Mouse (Mus musculus): ENCODE measurements at regions not wholly inside any gene's neighbourhood (a gene's known extent, or its start where the extent isn't known, plus 50 kb on each side); places are given as distances from the start of the nearest gene placed in this dataset.

DNA sequence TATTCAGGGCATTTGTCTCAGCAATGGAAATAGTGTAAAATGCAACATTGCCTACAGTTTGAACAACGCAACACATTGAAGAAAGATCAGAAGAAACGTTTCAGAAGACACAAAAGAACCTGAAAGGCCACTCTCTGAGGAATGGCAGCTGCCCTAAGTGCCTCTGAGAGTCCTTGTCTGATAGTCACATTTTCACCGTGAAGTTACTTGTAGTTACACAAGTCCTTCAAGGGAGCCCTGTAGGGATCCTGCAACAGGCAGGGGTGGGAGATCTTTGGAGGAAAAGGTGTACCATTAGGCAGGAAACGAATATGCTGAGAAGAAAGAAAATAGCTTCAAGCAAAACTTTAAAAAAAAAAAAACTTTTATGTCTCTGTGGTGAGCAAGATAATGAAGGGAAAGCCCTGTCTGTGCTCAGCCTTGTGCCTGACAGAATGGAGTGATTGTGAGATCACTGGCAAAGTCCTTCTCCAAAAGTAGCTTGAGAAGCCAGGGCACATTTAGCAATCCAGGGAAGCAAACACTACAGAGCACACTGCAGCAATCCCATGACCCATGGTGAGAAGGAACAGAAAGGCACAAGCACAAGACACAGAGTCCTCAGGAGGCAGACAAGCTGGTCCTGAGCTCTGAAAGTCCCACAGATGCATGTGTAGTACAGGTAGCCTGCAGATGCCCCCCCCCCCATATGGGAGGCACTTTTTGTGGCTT is 112.3 kb upstream of the Tnfaip3 start:
- no peak for DNase-seq

DNA sequence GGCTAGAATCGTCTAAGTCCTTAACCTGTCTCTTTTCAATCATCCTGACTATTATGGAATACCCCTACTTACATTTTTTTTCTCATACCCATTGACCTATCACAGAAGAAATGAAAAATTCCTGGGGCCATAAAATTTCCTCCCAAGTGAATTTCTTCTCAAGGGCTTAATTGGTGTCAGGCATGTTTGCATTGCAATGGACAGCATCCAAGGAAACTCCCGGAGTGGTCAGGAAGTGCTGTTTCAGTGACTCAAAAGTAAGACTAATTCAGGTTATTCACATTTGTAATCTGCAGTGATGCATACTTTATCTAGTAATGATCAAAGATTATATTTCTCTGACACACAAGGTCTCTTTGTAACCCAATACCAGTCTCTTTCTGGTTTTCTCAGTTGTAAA is 111.5 kb upstream of the Tnfaip3 start:
- no peak for DNase-seq

DNA sequence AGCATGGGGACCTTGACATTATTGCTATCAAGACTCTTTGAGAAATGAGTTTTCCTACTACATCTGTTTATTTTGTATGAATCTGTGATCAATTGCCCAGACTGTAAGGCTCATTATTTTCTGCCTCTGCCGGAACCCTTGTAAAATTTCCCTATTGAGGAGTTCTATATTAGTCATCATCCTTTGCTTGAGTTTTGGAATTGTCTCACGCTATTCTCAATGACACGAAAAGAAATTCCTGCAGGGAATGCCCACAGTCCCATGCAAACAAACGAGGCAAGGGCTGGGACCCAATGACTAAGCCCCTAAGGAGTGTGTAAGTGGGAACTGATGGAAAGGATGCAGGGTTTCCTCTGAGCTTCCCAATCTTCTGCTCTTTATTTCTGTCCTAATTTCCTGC is 111.0 kb upstream of the Tnfaip3 start:
- DNase-seq, result no peak

DNA sequence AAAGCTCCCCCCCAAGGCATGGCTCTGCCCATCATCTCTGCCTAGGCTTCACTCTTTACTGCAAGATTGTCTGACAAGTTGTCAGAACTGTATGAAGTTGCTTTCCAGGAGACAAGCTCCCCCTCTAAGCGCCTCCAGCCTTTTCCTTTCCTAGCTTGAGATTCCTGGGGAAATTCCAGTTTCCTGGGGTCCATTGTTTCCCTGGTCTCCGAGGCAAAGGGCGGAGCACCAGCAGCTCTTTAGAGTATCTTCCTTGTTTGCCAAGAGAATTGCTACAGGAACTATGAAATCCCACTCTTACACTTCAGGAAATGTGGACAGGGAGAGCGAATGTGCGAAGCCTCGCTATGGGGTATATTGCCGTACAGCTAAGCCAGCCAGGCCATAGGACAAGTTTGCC is 108.2 kb upstream of the Tnfaip3 start:
- no peak for DNase-seq

DNA sequence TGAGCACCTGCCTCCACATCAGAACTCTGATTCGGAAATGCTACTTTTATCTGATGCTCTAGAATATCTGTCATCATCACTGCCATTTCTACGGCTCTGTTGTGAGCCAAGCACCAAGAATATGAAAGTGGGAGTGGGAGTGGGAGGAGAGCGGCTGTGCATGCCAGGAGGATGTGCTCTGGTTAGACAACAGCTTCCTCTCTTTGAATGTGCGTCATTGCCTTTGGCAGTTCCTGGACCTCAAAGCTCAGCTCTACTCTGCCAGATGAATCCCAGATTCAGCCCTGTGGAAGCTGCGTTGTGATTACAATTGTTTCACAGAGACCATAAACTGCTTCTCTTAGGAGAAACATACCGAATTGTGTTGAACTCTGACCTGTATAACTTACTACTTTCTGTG is 106.8 kb upstream of the Tnfaip3 start:
- no peak for DNase-seq

DNA sequence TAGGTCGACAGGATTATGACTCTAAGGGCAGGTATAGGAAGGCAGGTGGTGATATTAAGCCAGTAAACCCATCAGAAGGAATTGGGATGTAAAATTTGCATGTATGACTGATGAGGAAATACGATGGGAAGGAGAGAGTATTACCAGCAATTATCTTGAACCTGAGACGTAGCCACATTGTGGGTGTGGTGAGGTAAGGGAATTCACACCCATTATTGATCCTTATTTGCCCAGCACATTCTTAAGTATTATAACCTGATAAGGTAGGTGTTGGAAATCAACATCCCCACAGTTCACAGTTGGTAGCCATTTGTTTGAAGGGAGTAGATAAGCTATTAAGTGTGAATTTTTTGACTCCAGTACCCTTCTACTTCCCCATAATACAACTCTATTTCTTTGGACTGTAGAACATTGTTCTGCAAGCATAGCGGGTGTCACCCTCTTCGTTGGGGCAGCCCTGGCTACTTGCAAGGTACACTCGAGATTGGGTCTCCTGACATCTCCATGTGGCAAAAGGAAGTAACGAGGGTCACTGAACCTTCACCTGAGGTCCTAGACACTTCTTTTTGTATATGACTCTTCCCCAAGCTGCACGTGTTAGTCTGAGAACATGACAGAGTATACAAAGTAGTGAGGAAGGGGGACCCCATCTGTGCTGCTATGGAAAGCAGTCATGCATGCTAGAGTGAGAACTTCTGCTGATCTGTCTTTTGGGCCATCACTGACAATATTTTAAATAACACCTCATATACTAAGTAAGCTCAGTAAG is 104.0 kb upstream of the Tnfaip3 start:
- DNase-seq, result no peak

DNA sequence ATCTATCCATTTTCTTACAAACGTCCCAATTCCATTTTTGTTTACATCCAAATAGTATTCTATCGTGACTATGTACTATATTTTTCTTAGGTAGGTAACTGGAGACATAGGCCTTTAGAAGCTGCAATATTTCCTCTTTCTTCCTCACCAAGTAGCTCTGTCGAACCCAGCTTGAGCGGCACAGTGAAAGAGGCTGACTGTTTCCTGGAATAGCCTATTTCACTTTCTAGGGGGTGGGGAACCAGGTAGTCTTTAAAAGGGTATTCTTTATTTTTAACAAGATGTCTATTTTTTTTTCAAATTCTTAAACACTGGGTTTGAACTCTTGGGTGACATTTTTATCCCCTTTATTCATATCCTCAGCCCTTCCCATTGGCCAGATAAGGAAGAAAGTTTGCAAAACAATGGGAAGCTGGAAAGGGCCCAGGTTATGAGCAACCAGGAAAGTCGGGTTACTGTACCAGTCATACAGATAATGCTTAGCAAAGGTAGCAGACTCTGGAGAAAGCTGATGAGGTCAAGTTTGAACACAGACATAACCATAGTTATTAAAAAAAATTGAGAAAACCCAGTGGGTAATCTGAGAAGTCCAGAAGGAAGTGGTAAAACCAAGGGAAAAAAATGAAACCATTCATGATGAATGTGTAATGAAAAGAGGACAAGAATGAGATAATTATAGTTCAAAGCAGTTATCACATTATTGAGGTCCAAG is 103.3 kb upstream of the Tnfaip3 start:
- no peak for DNase-seq

DNA sequence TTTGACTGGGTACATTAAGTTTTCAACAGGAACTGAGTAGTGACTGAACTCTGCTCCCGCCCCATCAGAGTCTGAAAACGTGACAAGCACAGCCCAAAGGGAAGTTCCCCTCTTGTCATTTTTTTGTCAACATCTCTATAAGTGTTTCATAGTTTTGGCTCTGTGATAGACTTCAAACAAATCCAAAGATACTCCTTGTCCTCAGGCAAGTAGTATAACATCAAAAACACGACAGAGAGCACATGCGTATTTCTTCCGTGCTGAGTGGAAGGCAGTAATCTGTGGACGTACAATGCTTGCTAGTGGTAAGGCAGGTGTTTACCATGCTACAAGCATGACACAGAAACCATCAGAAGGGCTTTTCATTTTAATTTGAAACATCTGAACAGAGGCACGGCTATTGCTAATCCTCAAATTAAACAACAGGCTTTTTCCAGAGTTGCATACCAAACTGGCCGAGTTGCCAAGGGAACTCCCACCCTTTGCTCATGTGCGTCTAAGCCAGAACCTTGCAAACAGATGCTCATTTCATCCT is 101.7 kb upstream of the Tnfaip3 start:
- no peak for DNase-seq

DNA sequence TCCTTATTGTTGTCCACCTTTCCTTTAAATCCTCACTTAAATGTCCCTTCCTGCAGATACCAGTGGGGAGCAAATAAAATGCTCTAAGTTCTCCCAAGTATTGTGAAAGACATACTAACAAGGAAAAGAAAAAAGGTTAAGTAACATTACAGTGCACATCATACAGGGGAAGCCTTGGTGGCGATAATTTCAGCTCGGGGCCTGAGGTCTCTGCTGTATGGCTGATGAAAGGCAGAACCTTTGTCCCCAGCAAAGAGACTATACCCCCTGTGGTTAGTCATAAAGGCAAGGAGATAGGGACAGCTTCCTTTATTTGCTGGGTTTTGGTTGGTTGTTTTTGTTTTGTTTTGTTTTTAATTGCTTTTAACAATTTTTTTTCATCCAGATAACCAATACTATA is 97.0 kb upstream of the Tnfaip3 start:
- DNase-seq, result no peak

DNA sequence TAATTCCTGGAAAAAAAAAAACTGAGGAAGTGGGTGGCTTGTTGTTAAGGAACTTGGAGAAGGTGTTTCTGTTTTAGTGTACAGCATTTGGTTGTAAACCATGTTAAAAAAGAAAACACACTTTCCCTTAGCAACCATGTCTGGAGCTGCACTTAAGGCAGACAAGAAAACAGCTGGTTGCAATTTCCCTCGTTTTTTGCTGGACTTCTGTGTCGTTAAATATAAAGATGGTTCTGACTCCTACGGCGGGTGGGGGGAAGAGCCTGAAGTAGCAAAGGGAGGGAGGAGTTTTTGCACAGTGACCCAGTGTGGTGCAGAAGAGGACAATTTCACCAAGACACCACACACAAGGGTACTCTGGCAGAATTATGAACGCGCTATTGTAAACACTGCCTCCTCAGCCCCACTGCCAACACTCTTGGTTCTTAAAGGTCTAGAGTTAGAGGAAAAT is 89.8 kb upstream of the Tnfaip3 start:
- no peak for DNase-seq

DNA sequence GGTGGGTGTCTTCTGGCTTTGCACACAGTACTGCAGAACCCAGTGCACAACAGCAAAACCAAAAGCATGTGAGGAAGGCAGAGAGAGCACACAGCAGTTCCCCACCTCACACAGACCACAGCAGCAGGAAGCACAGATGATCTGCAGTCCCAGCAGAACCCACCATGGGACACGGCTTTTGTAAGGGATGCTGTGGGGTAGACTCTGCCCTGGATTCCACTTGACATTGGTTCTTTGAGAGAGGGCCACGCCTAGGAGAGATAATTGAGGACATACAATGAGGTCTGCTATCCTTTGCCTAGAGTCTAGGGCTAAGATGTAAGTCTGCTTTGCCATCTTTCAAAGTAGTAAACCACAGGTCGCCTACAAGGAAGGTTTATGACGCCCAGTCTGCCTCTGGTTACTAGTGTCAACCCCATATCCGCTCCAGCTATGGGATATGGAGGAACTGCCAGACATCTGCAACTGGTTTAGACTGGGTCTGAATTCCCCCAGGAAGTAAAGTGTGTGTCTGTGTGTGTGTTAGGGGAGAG is 89.3 kb upstream of the Tnfaip3 start:
- DNase-seq, result no peak

DNA sequence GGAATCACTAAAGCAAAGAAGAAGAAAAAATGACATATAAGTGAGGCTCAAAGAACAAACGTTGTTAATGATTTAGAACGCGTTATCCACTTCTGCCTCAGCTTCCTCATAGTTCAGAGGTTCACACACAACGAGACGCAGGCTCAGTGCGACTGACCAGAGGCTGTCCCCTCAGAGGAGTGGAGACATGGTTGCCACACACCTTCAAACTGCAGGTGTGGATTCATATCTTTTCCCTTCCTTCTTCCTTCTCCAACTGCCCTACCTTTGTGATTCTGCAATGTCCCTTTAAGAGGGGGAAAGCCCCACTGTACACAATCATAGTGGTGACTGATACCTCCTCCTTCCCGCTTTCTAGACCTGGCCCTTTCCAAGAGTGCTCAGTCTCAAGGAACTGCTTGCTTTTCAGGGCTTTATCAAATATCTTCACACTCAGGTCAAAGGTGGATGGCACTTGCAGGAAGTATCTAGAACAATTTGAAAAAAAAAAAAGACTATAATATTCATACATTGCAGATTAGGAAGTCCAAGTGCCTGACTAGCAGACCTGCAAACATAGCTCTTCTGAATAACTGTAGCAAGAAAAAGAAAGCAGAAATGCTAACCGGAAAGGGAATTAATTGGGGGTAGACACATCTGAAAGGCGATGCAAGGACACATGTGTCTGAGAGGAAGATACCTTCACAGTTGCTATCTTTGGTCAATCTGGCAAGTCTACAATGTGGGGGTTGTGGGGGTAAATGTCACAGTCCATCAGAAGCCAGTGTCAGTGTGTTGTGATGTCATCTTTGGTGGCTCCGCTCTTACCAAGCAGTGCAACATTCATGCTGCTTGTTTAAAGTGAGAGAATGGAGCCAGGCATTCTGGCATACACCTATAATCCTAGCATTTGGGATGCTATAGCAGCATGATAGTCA is 84.2 kb upstream of the Tnfaip3 start:
- no peak for DNase-seq

DNA sequence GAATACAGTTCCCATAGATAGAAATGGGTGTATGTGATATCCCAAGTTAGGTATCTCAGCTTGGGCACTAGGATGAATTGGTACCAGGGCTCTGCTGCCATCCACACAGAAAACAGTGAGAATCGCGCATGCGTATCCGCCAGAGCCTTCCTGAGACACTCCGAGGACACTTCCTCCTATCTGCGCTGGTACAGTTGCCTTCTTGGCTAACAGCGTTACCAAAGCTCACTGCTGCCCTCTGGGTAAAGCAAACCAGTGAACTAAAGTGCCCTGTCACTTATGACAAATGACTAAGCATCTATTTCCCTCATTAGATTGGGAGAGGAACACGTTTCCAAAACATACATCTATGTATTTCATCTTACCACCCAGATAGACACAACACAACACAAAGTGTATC is 78.8 kb upstream of the Tnfaip3 start:
- peak; percentile 77 to 81 for DNase-seq

DNA sequence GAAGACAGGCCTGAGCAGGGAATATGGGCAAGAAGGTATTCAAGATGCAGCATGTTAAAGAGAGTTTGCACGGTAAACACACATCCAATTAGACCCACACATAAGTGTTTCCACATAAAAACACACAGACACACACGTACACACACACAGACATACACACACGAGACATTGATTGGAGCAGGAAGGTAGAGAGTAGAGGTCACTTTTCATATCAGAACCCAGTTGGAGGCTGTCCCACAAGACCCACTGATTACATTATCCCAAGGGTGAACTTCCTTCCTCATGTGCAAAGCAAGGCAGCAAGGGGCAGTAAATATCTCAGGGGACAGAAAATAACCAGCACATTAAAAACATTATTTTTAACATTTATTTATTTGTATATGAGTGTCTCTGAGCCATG is 78.2 kb upstream of the Tnfaip3 start:
- DNase-seq, result no peak

DNA sequence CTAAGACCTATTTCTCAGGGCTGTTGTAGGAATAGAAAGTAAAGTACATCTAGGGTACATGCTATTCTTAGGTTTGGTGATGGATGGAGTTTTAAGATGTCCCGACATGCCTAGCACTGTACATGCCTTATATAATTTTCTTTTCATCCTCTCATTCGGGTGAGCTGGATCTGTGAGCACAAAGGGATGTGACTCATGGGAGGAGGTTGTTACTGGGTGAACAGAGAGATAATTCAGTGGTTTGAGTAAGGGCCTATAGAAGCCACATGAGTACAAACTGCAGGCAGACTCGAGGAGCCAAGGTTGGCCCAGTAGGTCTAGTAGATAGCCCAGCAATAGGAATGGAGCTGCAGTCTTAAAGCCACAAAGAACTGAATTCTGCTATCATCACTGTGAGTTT is 76.5 kb upstream of the Tnfaip3 start:
- no peak for DNase-seq

DNA sequence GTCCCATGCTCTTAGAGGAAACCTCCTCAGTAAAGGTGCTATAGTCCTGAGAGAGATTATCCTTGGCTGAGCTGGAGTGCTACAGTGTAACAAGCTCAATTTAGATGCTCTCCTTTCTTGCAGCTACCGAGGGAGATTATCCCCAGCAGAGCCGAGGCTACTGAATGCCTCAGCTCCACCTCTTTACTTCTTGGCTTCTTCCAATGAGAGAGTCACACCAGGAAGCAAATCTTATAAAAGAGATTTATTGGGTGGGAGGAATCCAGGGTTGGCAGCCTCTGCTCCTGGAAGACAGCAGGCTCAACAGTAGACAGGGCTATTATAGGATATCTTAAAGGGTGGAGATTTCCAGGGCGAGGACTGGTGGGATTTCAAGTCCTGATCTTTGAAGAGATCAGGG is 75.7 kb upstream of the Tnfaip3 start:
- DNase-seq, result no peak

DNA sequence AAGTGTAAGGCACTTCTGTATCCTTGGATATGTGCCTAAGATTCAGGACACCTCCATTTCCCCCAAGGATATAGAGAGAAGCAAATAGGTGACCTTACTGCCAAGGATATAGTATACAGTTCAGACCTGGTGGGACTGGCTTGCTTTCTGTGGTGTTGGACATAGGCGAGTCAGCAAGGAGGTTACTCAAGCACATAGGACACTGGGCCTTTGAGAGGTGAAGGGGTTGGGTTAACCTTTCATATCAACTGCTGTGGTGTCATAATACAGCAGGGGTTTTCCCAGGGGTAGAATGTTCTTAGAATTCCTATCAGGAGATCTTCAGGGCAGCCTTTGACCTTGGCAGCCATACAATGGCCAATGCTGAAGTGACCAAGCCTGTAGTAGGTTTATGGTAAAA is 71.5 kb upstream of the Tnfaip3 start:
- DNase-seq, result no peak

DNA sequence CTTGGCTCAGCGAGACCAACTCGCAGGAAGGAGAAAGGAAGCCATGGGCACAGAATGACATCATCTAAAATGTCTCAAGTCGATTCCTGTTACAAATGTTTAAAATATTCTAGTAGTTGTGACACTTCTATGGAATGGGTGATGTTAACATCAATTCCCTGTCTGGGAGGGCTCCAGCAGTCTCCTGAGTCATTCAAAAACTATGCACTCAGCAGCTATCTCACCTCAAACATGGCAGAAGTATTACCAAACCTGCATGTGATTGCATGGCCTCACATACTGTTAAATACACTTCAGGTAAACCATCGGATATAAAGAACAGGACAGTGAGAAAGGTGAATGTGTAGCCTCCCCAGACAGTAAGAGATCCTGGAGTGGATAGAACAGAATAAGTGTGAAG is 66.7 kb upstream of the Tnfaip3 start:
- no peak for DNase-seq

DNA sequence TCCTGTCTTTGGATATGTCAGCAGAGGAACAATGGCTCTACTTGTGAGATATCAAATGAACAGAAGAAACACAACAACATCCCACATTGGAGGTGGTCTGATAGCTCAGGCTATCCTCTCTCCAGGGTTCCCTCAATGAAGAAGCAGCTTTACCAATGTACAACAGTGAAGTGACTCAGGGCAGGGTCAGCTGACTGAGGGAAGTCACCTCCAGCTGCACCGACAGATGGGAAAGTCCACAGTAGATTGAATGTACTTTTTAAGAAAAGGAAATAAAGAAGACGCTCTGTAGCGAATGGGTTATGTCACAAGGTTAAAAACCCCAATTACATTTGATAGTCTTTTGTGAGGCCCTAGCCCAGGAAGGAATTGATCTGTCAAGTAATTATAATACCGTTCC is 62.6 kb upstream of the Tnfaip3 start:
- no peak for DNase-seq

DNA sequence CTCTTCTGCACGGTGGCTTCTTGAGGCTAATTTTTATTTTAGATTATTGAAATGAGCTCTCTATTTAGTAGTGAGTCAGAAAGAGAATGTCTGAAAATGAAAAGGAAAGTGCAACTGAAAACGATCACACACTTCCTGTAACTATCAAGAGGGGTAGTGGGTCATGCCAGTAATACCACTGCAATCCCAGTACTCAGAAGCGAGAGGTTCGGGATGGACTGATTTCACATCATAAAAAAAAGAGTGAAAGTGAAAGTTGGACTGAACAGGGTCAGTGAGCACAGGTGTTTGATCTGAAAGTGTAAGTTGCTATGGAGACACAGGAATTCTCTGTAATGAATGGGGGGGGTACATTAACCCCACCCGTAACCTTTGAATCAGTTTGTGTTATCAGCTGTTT is 52.9 kb upstream of the Tnfaip3 start:
- DNase-seq, result no peak

DNA sequence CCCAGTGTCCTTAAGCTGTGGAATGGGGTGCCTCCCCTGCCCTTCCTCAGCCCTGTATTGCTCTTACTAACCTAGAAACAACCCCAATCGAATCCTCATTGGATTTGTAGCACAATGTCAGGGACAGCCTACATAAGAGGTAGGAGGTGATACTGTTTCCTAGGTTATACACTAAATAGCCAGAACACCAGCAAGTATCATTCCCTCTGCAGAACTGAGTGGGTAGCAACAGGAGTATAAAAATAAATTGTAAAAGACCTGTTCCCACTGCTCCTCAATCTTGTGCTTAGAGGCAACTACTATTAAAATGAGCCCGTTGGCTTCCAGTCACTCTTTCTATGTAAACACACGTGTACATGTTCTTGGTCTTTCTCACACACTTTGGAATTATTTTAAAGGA is 52.2 kb upstream of the Tnfaip3 start:
- no peak for DNase-seq

DNA sequence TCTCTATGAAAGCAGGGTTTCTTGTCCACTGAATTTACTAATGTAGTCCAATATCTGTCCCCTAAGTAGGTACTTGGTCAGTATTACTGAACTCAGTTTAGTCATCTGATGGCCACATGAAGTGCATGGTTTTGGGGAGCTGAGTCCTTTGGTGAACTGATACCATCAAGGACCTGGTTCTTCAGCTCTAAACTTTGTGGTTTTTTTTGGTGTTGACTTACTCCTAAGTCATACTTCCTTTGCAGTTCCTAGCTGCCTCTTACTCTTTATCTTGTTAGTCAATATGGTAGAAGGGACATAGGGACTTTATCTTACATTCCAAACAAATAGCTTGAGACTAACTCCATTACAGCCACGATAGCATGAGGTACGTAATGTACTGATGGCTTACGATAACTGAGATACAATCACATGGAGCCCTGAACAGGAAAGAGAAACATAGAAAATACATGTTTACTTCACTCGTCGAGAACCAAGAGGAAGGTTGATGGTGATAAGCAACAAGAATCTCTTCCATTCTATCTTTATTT is 51.4 kb upstream of the Tnfaip3 start:
- DNase-seq, result no peak
